Mouse (Mus musculus): ENCODE measurements around the gene Maml2. TPM values are rescaled to one million over a fixed set of nuclear protein-coding genes. Genes with fewer than 3 reads are reported as not detected.
A peak's percentile ranks its signal among the peaks of the same experiment; 100 is the strongest.

Maml2 gene
- polyA plus RNA-seq, 1 experiment from 2014 or later = 6.2 TPM

GRCm38 (mm10) chr9:13574913-13575312 lies 277.2 kb downstream of the Maml2 start:
- 53% methylated on average over 2 of the region's 2 CpGs for WGBS
- Histone ChIP-seq H3K4me2 (replicated peaks) (no peak overlapping the region), H3K36me3 (no peaks in the 10 kb centered on the region), H3K27ac (no peak overlapping the region), H3K27me3 (replicated peaks) (no peaks in the 10 kb centered on the region), H3K9me3 (no peaks in the 10 kb centered on the region), H3K9ac (no peak overlapping the region), H3K4me3 (replicated peaks) (no peak overlapping the region), H3K4me1 (replicated peaks) (no peaks in the 10 kb centered on the region)
- no peak for ATAC-seq

DNA sequence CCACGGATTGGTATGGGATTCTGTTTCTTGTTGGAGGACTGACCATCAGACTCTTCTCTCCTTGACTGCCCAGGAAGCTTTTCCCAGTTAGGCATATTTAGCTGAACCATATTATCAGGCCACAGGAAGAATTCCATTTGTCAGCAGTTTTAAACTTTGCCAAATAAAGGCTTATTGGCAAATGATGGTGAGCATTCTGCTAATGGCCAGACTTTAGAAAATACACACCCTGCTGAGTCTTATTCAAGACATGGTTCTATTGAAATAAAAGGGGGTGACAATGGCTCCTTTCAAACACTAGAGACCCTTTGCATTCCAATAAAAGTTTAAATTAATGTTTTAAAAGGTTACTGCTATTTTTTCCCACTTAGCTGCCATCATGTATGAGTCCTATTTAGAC lies 279.4 kb downstream of the Maml2 start:
- Histone ChIP-seq H3K4me1 (replicated peaks) (no peaks in the 10 kb centered on the region), H3K4me2 (replicated peaks) (no peak overlapping the region), H3K36me3 (no peaks in the 10 kb centered on the region), H3K9me3 (no peaks in the 10 kb centered on the region), H3K27me3 (replicated peaks) (no peaks in the 10 kb centered on the region), H3K27ac (no peak overlapping the region), H3K9ac (no peak overlapping the region), H3K4me3 (replicated peaks) (no peak overlapping the region)
- ATAC-seq = no peak
- 91% methylated on average over 1 of the region's 1 CpGs for WGBS

DNA sequence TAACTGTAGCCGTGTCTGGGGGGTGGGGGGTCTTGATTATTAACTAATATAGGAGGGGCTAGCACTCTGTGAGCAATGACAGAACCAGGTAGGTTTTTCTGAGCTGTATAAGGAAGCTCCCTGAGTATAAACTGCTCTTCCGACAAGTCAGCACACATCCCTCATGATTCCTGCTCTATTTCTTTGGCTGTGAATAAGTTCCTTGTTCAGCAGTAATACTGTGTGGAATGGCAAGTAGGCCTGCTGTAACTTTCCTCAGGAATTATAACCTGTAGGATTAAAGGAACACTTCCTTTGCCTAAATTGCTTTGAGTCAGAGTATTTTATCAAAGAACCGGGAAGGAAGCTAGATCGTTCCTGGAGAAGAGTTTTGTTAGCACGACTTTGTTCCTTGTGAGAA lies 283.4 kb downstream of the Maml2 start:
- Histone ChIP-seq H3K9ac (no peak overlapping the region), H3K4me2 (replicated peaks) (no peak overlapping the region), H3K27ac (no peak overlapping the region), H3K4me3 (replicated peaks) (no peak overlapping the region), H3K27me3 (replicated peaks) (no peaks in the 10 kb centered on the region), H3K36me3 (no peaks in the 10 kb centered on the region), H3K4me1 (replicated peaks) (0 out of 2 replicates have a peak, but pooled peaks cover 3% of the 10 kb centered on the region), H3K9me3 (no peaks in the 10 kb centered on the region)
- WGBS = 69% methylated on average over 5 of the region's 5 CpGs
- ATAC-seq = no peak

- Histone ChIP-seq H3K27ac (no peak overlapping the region), H3K27me3 (replicated peaks) (no peaks in the 10 kb centered on the region), H3K4me1 (replicated peaks) (peaks cover 12% of the 10 kb centered on the region), H3K9ac (no peak overlapping the region), H3K4me3 (replicated peaks) (no peak overlapping the region), H3K9me3 (no peaks in the 10 kb centered on the region), H3K36me3 (no peaks in the 10 kb centered on the region), H3K4me2 (replicated peaks) (no peak overlapping the region)
- no peak for ATAC-seq
- whole genome bisulfite sequencing = 37% methylated on average over 5 of the region's 5 CpGs
Observed at GRCm38 (mm10) chr9:13583952-13584351, 286.2 kb downstream of the Maml2 start.

GRCm38 (mm10) chr9:13584435-13584834 lies 286.7 kb downstream of the Maml2 start:
- no peak overlapping the region for H3K9ac ChIP-seq
- H3K9me3 ChIP-seq = no peaks in the 10 kb centered on the region
- H3K36me3 ChIP-seq = no peaks in the 10 kb centered on the region
- H3K27me3 ChIP-seq (replicated peaks) = no peaks in the 10 kb centered on the region
- 75% methylated on average over 3 of the region's 3 CpGs for WGBS
- H3K4me3 ChIP-seq (replicated peaks) = no peak overlapping the region
- no peak for ATAC-seq
- peaks cover 12% of the 10 kb centered on the region for H3K4me1 ChIP-seq (replicated peaks)
- no peak overlapping the region for H3K4me2 ChIP-seq (replicated peaks)
- no peak overlapping the region for H3K27ac ChIP-seq

DNA sequence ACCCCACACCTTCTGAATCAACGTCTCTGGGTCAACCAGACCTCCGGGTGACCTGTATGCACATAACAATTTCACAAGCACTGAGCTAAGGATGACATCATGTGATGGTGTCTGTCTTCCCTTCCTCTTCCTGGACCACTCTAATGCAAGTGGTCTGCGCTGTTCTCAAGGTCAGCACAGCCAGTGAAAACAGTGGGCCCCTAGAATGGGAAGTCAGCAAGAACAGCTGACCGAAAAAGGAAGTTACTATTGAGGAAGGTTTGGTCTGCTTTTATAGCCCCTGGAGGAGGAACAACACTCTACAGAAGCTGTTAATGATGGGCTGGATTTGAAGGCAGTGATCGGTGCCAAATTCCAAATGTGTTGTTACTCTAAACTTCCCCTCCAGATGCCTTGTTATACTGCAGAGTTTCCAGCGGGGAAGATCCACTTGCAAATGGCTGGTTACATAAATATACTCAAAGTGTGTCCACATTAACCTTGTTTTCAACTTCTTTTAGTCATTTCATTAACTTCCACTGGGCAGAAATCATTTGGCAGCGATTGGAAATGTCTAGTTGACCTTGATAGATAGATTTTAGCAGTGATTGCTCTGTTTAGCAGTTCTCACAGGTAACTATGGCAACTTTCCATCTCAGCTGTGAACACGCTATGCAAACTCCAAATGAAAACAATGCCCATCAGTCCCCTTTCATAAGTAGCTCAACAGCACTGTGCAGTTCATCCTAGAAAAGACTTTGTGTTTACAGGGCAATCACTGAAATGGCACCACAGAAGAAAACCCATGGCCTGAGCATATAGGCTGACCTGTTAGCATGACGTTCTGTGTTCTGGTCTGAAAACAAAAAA lies 289.6 kb downstream of the Maml2 start:
- no peak overlapping the region for H3K4me3 ChIP-seq (replicated peaks)
- H3K4me1 ChIP-seq (replicated peaks) = peaks cover 12% of the 10 kb centered on the region
- no peaks in the 10 kb centered on the region for H3K27me3 ChIP-seq (replicated peaks)
- H3K9ac ChIP-seq = no peak overlapping the region
- peak; percentile 81 for ATAC-seq
- H3K4me2 ChIP-seq (replicated peaks) = no peak overlapping the region
- 40% methylated on average over 9 of the region's 9 CpGs for WGBS
- no peaks in the 10 kb centered on the region for H3K9me3 ChIP-seq
- no peaks in the 10 kb centered on the region for H3K36me3 ChIP-seq
- H3K27ac ChIP-seq = peak overlapping the region; percentile 51

- no peak overlapping the region for H3K9ac ChIP-seq
- H3K9me3 ChIP-seq = no peaks in the 10 kb centered on the region
- H3K27me3 ChIP-seq (replicated peaks) = no peaks in the 10 kb centered on the region
- no peak overlapping the region for H3K27ac ChIP-seq
- no peak overlapping the region for H3K4me3 ChIP-seq (replicated peaks)
- ATAC-seq = no peak
- H3K4me2 ChIP-seq (replicated peaks) = no peak overlapping the region
- no peaks in the 10 kb centered on the region for H3K36me3 ChIP-seq
- 97% methylated on average over 1 of the region's 1 CpGs for WGBS
- peaks cover 12% of the 10 kb centered on the region for H3K4me1 ChIP-seq (replicated peaks)
Observed at GRCm38 (mm10) chr9:13588786-13589185, 291.0 kb downstream of the Maml2 start.

DNA sequence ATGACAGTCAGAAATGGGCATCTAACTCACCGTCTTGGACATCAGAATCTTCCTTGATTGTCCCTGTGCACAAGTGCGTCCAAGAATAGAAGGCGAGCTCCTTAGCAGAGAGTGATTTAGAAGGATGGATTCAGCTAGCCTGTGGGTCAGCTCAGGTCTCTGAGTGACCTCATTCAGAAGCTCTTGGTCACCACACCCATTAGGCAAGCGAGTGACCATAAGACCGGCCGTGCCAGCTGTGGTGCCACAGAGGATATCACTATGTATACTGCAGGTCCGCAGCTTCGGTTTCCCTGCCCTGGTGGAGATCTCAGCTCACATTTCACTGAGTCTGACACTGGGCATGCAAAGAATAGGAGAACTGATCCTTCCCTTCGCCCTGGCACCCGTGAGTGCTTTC lies 294.9 kb downstream of the Maml2 start:
- ATAC-seq = no peak
- Histone ChIP-seq H3K4me2 (replicated peaks) (no peak overlapping the region), H3K9me3 (no peaks in the 10 kb centered on the region), H3K36me3 (no peaks in the 10 kb centered on the region), H3K9ac (no peak overlapping the region), H3K27me3 (replicated peaks) (no peaks in the 10 kb centered on the region), H3K27ac (no peak overlapping the region), H3K4me1 (replicated peaks) (no peaks in the 10 kb centered on the region), H3K4me3 (replicated peaks) (no peak overlapping the region)
- 90% methylated on average over 10 of the region's 10 CpGs for WGBS

GRCm38 (mm10) chr9:13597736-13598135 lies 300.0 kb downstream of the Maml2 start:
- H3K4me1 ChIP-seq (replicated peaks) = no peaks in the 10 kb centered on the region
- H3K27ac ChIP-seq = no peak overlapping the region
- WGBS = 87% methylated on average over 6 of the region's 6 CpGs
- no peak overlapping the region for H3K4me3 ChIP-seq (replicated peaks)
- H3K27me3 ChIP-seq (replicated peaks) = no peaks in the 10 kb centered on the region
- H3K9ac ChIP-seq = no peak overlapping the region
- H3K4me2 ChIP-seq (replicated peaks) = no peak overlapping the region
- H3K9me3 ChIP-seq = no peaks in the 10 kb centered on the region
- H3K36me3 ChIP-seq = no peaks in the 10 kb centered on the region
- ATAC-seq = no peak

GRCm38 (mm10) chr9:13598596-13599333 lies 301.0 kb downstream of the Maml2 start:
- H3K4me3 ChIP-seq (replicated peaks) = no peak overlapping the region

GRCm38 (mm10) chr9:13599334-13599614 lies 301.5 kb downstream of the Maml2 start:
- Histone ChIP-seq H3K27ac (no peak overlapping the region), H3K9ac (no peak overlapping the region), H3K4me1 (replicated peaks) (no peaks in the 10 kb centered on the region), H3K27me3 (replicated peaks) (no peaks in the 10 kb centered on the region), H3K9me3 (no peaks in the 10 kb centered on the region), H3K4me3 (replicated peaks) (no peak overlapping the region), H3K36me3 (no peaks in the 10 kb centered on the region), H3K4me2 (replicated peaks) (no peak overlapping the region)
- 74% methylated on average over 3 of the region's 3 CpGs for WGBS
- ATAC-seq = no peak

More at GRCm38 (mm10) chr9:13598596-13599333, 301.0 kb downstream of the Maml2 start:
- no peak overlapping the region for H3K27ac ChIP-seq
- H3K9ac ChIP-seq = no peak overlapping the region
- no peaks in the 10 kb centered on the region for H3K4me1 ChIP-seq (replicated peaks)
- no peaks in the 10 kb centered on the region for H3K9me3 ChIP-seq
- no peak overlapping the region for H3K4me2 ChIP-seq (replicated peaks)
- ATAC-seq = no peak
- no peaks in the 10 kb centered on the region for H3K27me3 ChIP-seq (replicated peaks)
- H3K36me3 ChIP-seq = no peaks in the 10 kb centered on the region
- 76% methylated on average over 4 of the region's 4 CpGs for WGBS

DNA sequence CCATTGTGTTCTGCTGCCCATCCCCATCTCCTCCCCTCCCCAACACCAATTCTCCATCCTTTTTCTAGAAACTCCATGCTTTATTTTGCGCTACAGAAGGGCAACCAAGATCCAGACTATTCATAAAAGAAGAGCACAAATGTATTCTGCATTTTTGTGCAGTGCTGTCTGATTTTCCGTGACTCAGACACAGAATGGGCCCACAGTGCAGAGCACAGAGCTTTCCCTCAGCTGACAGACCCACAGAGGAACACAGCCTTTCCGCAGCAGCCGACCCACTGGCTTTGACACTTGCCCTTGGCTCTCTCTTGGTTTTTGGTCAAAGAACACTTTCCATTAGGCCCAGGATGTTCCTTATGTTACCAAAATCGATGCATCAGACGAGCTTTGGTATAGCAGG lies 302.0 kb downstream of the Maml2 start:
- H3K9ac ChIP-seq = no peak overlapping the region
- no peaks in the 10 kb centered on the region for H3K4me1 ChIP-seq (replicated peaks)
- H3K36me3 ChIP-seq = no peaks in the 10 kb centered on the region
- no peak for ATAC-seq
- 89% methylated on average over 6 of the region's 6 CpGs for WGBS
- H3K4me3 ChIP-seq (replicated peaks) = no peak overlapping the region
- no peak overlapping the region for H3K4me2 ChIP-seq (replicated peaks)
- no peak overlapping the region for H3K27ac ChIP-seq
- H3K27me3 ChIP-seq (replicated peaks) = no peaks in the 10 kb centered on the region
- H3K9me3 ChIP-seq = no peaks in the 10 kb centered on the region

GRCm38 (mm10) chr9:13601729-13602128 lies 304.0 kb downstream of the Maml2 start:
- Histone ChIP-seq H3K4me3 (replicated peaks) (no peak overlapping the region), H3K9me3 (no peaks in the 10 kb centered on the region), H3K4me2 (replicated peaks) (no peak overlapping the region), H3K27ac (no peak overlapping the region), H3K4me1 (replicated peaks) (no peaks in the 10 kb centered on the region), H3K36me3 (no peaks in the 10 kb centered on the region), H3K9ac (no peak overlapping the region), H3K27me3 (replicated peaks) (no peaks in the 10 kb centered on the region)
- ATAC-seq = no peak
- 85% methylated on average over 3 of the region's 3 CpGs for WGBS

Measured in intestine, embryonic 15.5 days (tissue).